Mouse (Mus musculus): ENCODE results near the gene Zfp36.

DNA sequence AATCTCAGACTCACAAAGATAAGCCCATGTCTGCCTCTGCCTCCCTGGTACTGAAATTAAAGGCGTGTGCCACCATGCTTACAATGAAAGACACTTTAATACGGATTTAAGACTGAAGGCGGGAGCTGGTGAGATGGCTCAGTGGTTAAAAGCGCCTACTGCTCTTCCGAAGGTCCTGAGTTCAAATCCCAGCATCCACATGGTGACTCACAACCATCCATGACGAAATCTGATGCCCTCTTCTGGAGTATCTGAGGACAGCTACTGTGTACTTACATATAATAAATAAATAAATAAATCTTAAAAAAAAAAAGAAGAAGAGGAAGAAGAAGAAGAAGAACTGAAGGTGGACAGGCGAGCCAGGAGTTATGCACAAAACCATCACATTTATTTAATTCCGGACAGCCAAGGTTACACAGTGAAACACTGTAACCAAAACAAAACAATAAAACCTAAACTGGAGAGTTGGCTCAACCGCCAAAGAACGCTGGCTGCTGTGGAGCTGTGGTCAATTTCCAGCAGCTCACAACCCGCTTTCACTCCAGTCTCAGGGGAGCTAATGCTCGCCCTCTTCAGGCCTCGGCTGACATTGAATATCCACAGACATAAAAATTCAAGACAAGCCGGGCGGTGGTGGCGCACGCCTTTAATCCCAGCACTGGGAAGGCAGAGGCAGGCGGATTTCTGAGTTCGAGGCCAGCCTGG is 40.7 kb downstream of the Zfp36 start:
- TF ChIP-seq CTCF (IDR thresholded peaks at IDR 0.05) (peak; percentile 64), POLR2A (IDR thresholded peaks at IDR 0.05; ENCODE audit: insufficient read depth, low read depth, low read length) (no peak)
